Mouse (Mus musculus) neural tube, embryonic 11.5 days (tissue): ENCODE data around the gene Dnajc6. TPM values are rescaled to one million over a fixed set of nuclear protein-coding genes. Genes with fewer than 3 reads are reported as not detected.
A peak's percentile ranks its signal among the peaks of the same experiment; 100 is the strongest.

Experiments used
- ATAC-seq: fragments of 200-750 bp; cut with Nextera tagmentation; 2 replicates; pipeline ENCODE4 v1.8.0; 2017; ENCODE audit warnings: moderate number of reproducible peaks, mild to moderate bottlenecking, moderate TSS enrichment, moderate library complexity; ENCODE audit not compliant: insufficient read depth, low FRiP score, low TSS enrichment
- DNase-seq: peaks from one replicate; pipeline ENCODE4 v3.0.0-alpha.2; 2015; ENCODE audit warnings: low spot score
- H3K27ac ChIP-seq: fragments of 300-500 bp; sonication (generic); 2 replicates; pipeline ENCODE4 v1.5.1; 2014; ENCODE audit warnings: low read depth, mild to moderate bottlenecking, low read length
- H3K27me3 ChIP-seq: fragments of 300-500 bp; sonication (generic); 2 replicates; pipeline ENCODE4 v1.6.1; 2014; ENCODE audit warnings: mild to moderate bottlenecking, low read length, mixed read lengths; ENCODE audit not compliant: control insufficient read depth, insufficient read depth
- H3K36me3 ChIP-seq: fragments of 300-500 bp; sonication (generic); 2 replicates; pipeline ENCODE4 v1.6.1; 2014; ENCODE audit warnings: mild to moderate bottlenecking, low read length, moderate library complexity, mixed read lengths; ENCODE audit not compliant: control insufficient read depth, insufficient read depth
- H3K4me1 ChIP-seq: fragments of 300-500 bp; sonication (generic); 2 replicates; pipeline ENCODE4 v1.6.1; 2014; ENCODE audit warnings: low read length, mixed read lengths; ENCODE audit not compliant: control insufficient read depth, insufficient read depth
- H3K4me2 ChIP-seq: fragments of 300-500 bp; sonication (generic); 2 replicates; pipeline ENCODE4 v1.6.1; 2014; ENCODE audit warnings: low read depth, mild to moderate bottlenecking, moderate library complexity
- H3K4me3 ChIP-seq: fragments of 300-500 bp; sonication (generic); 2 replicates; pipeline ENCODE4 v1.5.1; 2014; ENCODE audit warnings: low read depth, low read length
- H3K9ac ChIP-seq: fragments of 300-500 bp; sonication (generic); 2 replicates; pipeline ENCODE4 v1.6.1; 2014; ENCODE audit warnings: mild to moderate bottlenecking, low read length
- H3K9me3 ChIP-seq: fragments of 300-500 bp; sonication (generic); 2 replicates; pipeline ENCODE4 v1.6.1; 2016; ENCODE audit warnings: low read length; ENCODE audit not compliant: control insufficient read depth
- WGBS: fragments of 180-500 bp; shearing (Covaris S2); extraction: QIAGEN DNeasy Blood & Tissue Kit; methylation state at CpG from one replicate; pipeline ENCODE4 v1.1.7; 2014; 5-methylcytosine and 5-hydroxymethylcytosine counted together
- polyA plus RNA-seq: library from polyadenylated mRNA; unstranded; fragments of >200 nt; fragmentation: Nextera tagmentation; extraction: Ambion mirVana; gene quantifications from 2 replicates; pipeline ENCODE4 v1.2.1, GENCODE M21; 2014

Dnajc6 gene
- polyA plus RNA-seq, 1 experiment from 2014 or later = 9.7 TPM

DNA sequence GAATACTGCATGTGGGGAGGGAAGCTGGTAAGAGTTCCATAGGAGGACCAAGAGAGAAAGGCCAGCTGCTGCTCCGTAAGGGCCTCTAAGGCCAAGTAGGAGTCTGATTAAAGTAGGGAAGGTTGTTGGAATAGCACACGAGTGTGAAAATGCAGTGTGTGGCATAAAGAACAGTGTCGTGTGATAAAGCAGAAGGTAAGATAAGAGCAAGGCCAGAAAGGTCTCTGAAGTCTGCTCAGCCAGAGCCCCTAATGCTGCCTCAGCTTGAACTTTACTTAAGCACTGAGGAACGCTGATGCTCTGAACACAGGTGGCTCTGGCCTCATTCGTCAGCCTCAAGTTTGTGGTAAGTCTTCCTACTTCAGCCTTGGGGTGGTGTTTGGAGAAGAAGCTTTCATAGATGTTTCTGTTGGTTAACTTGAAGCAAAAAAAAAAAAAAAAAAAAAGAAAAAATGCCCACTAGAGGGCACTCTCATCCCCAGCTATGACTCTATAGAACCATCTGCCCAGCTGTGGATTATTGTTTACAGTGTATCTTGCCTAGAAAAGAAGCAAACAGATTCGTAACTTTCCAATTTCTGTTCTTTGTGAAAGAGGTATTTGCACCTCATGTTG, 160.6 kb downstream of the Dnajc6 start:
- no peaks in the 10 kb centered on the region for H3K27me3 ChIP-seq
- no peaks in the 10 kb centered on the region for H3K9me3 ChIP-seq
- H3K36me3 ChIP-seq = no peaks in the 10 kb centered on the region
- H3K4me3 ChIP-seq = no peak overlapping the region
- no peaks in the 10 kb centered on the region; the same call in 1 of the 2 replicates for H3K4me1 ChIP-seq
- ATAC-seq = no peak
- DNase-seq = peak; percentile 18
- WGBS = 66% methylated on average over 6 of the region's 6 CpGs
- no peak overlapping the region for H3K9ac ChIP-seq
- no peak overlapping the region for H3K4me2 ChIP-seq
- H3K27ac ChIP-seq = no peak overlapping the region

DNA sequence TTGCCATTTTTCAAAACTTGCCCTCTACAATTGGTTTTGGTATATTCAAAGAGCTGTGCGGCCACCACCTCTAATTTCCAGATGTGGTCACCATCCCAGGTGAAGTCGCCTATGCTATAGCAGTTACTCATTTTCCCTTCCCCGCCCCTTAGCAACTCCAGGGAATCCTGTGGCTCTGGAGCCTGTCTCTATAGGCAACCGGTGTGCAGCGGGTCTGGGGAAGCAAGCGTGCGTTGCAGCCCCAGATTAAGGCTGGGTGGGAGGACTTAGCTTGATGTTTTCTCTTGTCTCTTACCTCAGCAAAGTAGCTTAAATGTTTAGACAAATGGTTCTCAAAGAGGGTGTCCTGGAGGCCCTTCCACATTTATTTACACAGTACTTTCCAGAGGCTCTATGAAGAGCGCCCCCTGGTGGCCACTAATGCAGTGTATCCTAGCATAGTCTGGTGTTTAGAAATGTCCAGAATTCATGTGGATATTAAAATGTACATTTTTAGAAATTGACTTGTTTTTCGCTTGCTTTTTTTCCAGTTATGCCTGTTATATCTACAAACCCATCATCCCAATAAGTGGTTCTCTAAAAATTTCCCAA, 167.8 kb downstream of the Dnajc6 start:
- peak; percentile 48 for DNase-seq
- Histone ChIP-seq H3K36me3 (no peaks in the 10 kb centered on the region), H3K9ac (no peak overlapping the region), H3K4me3 (no peak overlapping the region), H3K4me2 (no peak overlapping the region), H3K27ac (no peak overlapping the region), H3K27me3 (no peaks in the 10 kb centered on the region), H3K9me3 (no peaks in the 10 kb centered on the region), H3K4me1 (no peaks in the 10 kb centered on the region)
- WGBS = 72% methylated on average over 9 of the region's 9 CpGs
- ATAC-seq = peak; percentile 48; the same call in 1 of the 2 replicates

DNA sequence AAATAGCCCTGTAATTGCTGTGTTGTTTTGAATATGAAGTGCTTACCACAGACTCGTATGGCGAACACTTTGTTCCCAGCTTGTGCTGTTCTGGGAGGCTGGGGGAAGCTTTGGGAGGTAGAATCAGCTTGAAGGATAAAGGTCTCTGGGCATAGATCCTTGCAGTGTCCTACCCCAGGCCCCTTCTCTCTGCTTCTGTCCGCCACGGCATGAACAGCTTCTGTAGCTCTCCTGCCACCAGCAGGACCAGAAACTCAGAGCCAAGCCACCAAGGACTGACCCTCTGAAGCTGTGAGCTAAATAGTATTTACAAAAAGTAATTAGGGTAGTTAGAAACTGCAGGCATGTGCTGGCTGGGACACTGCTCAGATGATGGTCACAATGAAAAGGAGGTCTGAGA, 168.3 kb downstream of the Dnajc6 start:
- Histone ChIP-seq H3K4me1 (no peaks in the 10 kb centered on the region), H3K9ac (no peak overlapping the region), H3K9me3 (no peaks in the 10 kb centered on the region), H3K27ac (no peak overlapping the region), H3K27me3 (no peaks in the 10 kb centered on the region), H3K4me3 (no peak overlapping the region), H3K36me3 (no peaks in the 10 kb centered on the region), H3K4me2 (no peak overlapping the region)
- 93% methylated on average over 4 of the region's 4 CpGs for WGBS
- DNase-seq (no peak), ATAC-seq (no peak)

DNA sequence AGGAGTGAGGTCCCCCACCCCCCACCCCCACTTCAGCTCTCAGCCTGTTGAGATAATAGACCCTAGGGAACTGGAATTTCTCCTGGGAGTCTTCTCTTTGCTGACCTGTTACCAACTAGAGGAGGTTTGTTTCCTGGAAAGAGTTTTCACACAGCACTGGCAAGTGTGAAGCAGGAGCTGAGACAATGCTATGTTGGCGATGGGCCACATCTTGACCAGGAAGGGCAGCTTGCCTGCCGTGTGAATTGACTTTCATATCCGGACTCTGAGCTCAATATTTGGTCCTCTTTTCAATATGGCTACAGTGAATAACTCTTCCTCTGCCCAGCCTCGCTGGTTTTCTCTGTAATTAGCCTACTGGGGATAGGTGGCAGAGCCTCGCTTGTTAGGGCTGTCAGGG, 172.7 kb downstream of the Dnajc6 start:
- Histone ChIP-seq H3K4me3 (no peak overlapping the region), H3K4me1 (no peaks in the 10 kb centered on the region), H3K36me3 (no peaks in the 10 kb centered on the region), H3K27me3 (no peaks in the 10 kb centered on the region), H3K4me2 (no peak overlapping the region), H3K9me3 (no peaks in the 10 kb centered on the region), H3K9ac (no peak overlapping the region), H3K27ac (no peak overlapping the region)
- DNase-seq = no peak
- ATAC-seq = no peak
- 80% methylated on average over 5 of the region's 5 CpGs for WGBS

DNA sequence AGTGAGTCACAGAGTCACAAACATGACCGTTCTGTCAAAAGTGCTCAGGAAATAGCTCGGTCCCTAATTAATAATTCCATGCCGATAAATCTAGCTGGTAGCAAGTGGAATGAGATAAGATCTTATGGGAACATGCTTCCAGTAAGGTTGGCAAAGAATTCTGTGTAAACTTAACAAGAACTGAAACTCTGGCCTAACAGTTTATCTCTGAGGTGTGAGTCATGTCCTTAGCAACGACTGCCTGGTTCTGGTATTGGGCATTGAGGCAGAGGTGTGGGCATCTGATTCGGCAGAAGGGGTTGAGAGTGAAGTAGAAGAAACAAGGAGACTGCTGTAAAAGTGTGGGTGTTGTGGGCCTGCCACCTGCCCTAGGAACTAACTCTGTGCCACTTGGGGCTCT, 173.4 kb downstream of the Dnajc6 start:
- Histone ChIP-seq H3K9me3 (no peaks in the 10 kb centered on the region), H3K27ac (no peak overlapping the region), H3K4me3 (no peak overlapping the region), H3K4me1 (no peaks in the 10 kb centered on the region), H3K27me3 (no peaks in the 10 kb centered on the region), H3K4me2 (no peak overlapping the region), H3K36me3 (no peaks in the 10 kb centered on the region), H3K9ac (no peak overlapping the region)
- 89% methylated on average over 5 of the region's 5 CpGs for WGBS
- DNase-seq (no peak), ATAC-seq (no peak)

DNA sequence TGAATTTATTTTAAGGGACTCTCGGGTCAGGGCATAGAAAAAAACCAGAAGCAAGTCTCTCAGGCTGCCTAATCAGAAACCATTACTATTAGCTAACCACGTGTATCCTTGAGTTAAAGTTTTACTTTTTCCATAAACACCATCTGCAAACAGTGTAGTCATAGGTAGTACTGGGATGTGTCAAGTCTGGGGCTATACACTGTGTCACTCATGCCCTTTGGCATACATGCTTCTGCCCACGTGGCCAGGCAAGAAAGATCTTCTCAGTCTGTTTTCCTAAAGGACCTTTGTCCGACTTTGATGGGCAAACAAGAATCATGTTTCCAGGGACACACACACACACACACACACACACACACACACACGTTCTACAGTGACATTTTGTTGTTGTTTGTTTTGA, 178.3 kb downstream of the Dnajc6 start:
- Histone ChIP-seq H3K9ac (no peak overlapping the region), H3K36me3 (no peaks in the 10 kb centered on the region), H3K4me1 (no peaks in the 10 kb centered on the region), H3K27ac (no peak overlapping the region), H3K4me3 (no peak overlapping the region), H3K9me3 (no peaks in the 10 kb centered on the region), H3K4me2 (no peak overlapping the region), H3K27me3 (no peaks in the 10 kb centered on the region)
- 79% methylated on average over 5 of the region's 5 CpGs for WGBS
- ATAC-seq (no peak), DNase-seq (no peak)

DNA sequence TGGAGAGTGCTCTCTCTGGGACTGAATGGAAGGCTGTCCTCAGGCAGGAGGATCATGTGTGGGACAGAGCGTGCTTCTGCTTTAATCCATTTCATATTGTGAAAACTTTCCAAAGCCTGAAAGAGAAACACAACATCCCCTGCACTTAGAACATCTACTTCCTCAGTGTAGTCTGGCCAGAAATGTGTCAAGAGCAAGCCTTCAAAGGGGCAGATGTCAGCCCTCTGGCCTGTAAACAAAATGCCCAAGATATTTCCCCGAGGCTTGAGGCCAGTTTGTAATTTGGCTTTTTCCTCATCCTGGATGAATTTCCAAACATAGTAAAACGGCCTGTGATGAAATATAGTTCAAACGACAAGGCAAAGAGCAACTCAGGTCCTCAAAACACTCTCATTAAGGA, 179.3 kb downstream of the Dnajc6 start:
- 82% methylated on average over 4 of the region's 4 CpGs for WGBS
- no peak overlapping the region for H3K4me3 ChIP-seq
- ATAC-seq = no peak
- no peak overlapping the region for H3K9ac ChIP-seq
- no peaks in the 10 kb centered on the region for H3K4me1 ChIP-seq
- H3K27me3 ChIP-seq = no peaks in the 10 kb centered on the region
- no peaks in the 10 kb centered on the region for H3K9me3 ChIP-seq
- H3K36me3 ChIP-seq = no peaks in the 10 kb centered on the region
- H3K4me2 ChIP-seq = no peak overlapping the region
- H3K27ac ChIP-seq = no peak overlapping the region
- DNase-seq = no peak

DNA sequence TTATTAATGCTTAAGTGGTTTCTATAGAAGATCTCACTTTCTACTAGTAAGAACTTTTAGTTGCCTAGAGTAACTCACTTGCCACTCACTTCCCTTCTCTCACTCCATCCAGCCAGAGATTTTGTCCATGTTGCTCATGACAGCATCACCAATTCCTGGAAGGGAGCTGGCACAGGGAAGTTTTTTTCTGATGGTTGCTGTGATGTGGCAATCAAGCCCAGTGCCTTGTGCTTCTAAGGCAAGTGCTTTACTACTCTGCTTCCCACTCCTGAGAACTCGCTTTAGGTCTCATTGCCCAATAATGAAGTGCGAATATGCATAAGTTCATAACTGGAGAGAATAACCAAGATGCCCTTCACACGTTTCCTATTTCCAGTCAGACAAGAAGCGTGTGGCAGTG, 186.2 kb downstream of the Dnajc6 start:
- H3K4me2 ChIP-seq = no peak overlapping the region
- no peak overlapping the region for H3K4me3 ChIP-seq
- H3K27ac ChIP-seq = no peak overlapping the region
- ATAC-seq (no peak), DNase-seq (no peak)
- no peak overlapping the region for H3K9ac ChIP-seq
- H3K27me3 ChIP-seq = no peaks in the 10 kb centered on the region
- WGBS = 89% methylated on average over 4 of the region's 4 CpGs
- no peaks in the 10 kb centered on the region for H3K4me1 ChIP-seq
- no peaks in the 10 kb centered on the region for H3K9me3 ChIP-seq
- no peaks in the 10 kb centered on the region for H3K36me3 ChIP-seq

DNA sequence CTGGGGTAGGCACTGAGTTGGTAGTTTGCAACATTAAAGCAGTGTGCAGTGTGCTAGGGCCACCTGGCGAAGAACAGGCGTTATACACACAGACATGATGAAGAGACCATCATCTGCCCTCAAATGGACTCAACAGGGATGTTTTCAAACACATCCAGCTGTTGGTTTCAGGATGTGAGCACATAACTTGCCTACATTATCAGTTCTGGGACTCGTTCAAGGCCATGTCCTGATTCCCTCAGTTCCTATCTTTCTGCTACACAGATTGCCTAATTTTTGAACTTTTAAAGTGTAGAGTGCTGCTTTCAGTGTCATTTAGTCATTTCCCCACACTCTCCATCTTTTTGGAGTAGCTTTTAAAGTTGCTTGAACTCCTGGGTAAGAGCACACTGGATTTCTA, 186.6 kb downstream of the Dnajc6 start:
- Histone ChIP-seq H3K9me3 (no peaks in the 10 kb centered on the region), H3K4me2 (no peak overlapping the region), H3K4me1 (no peaks in the 10 kb centered on the region), H3K9ac (no peak overlapping the region), H3K27me3 (no peaks in the 10 kb centered on the region), H3K27ac (no peak overlapping the region), H3K36me3 (no peaks in the 10 kb centered on the region), H3K4me3 (no peak overlapping the region)
- no peak for DNase-seq
- ATAC-seq = no peak
- 94% methylated on average over 3 of the region's 3 CpGs for whole genome bisulfite sequencing
